Mouse (Mus musculus) liver, postnatal 0 days (tissue): ENCODE measurements around the gene Kif1c.

Source experiments
- CTCF ChIP-seq: sonication (generic); IDR thresholded peaks from 2 replicates; pipeline ENCODE4 v1.5.1; 2016; ENCODE audit warnings: antibody characterized with exemption, low read depth
- EP300 ChIP-seq: IDR thresholded peaks from 2 replicates; pipeline ENCODE4 v1.6.1; 2016; ENCODE audit warnings: antibody characterized with exemption, low read depth, mild to moderate bottlenecking

DNA sequence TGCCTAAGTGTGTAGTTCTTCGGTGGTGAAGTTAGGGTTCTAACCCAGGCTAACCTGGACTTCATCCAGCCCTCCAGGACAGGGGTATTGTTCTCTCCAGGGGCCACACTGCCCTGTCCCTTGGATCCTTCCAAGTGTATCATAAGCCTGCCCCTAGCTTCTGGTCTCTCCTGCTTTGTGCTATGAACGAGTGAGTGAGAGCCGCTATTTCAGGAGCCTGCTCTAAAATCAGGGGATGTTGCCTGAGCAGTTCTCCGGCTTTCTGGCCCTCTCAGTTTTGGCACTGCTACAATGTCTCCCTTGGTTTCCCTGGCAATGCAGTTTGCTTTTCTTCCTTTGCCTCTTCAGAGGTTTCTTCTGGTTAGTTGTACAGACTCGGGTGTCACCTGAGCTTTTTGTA is 30.8 kb downstream of the Kif1c start:
- TF ChIP-seq CTCF (no peak), EP300 (no peak)
